Mouse (Mus musculus): ENCODE results near the gene Oog3.

Gene Oog3

GRCm38 (mm10) chr4:144162563-144162962, at the start of gene Oog3:
TSS of gene Oog3 (minus strand) at chr4:144162663.
- in situ Hi-C loops (cut with MboI; ENCODE audit: low sequenced_read_pairs), result no loop called here

DNA sequence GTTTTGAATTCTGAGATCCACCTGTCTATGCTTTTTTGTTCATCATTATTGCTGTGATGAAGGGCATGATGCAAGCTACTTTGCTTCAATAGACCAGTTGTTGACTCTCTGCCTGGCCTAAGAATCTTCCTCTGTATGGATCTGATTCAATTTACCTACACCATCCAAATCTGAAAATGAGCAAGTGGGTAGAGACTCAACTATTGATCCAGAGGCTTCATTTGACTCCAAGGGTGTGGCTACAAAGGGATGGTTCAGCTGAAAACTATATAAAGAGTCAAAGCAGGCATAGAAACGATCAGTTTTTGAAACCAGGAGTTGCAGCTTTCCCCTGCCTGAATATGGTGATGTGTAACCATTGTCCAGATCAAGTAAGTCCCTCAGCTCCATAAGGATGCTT, 28.0 kb upstream of the Oog3 start, which contains the start of gene Oog2:
Oog2 (plus strand) TSS at position 301 of the 400 bp plus-strand sequence.
- in situ Hi-C loops (cut with MboI; ENCODE audit: low sequenced_read_pairs), result no loop called here
